Mouse (Mus musculus) urinary bladder, postnatal 0 days (tissue): Measurements from ENCODE around the gene Smpd3. TPM values are rescaled to one million over a fixed set of nuclear protein-coding genes. Genes with fewer than 3 reads are reported as not detected.

Experiments
- polyA plus RNA-seq: library from polyadenylated mRNA; unstranded; fragments of >200 nt; fragmentation: Nextera tagmentation; extraction: Ambion mirVana; gene quantifications from 2 replicates; pipeline ENCODE4 v1.2.1, GENCODE M21; 2015

The Smpd3 gene
- 9.4 and 11.1 TPM in 2 replicates for polyA plus RNA-seq

DNA sequence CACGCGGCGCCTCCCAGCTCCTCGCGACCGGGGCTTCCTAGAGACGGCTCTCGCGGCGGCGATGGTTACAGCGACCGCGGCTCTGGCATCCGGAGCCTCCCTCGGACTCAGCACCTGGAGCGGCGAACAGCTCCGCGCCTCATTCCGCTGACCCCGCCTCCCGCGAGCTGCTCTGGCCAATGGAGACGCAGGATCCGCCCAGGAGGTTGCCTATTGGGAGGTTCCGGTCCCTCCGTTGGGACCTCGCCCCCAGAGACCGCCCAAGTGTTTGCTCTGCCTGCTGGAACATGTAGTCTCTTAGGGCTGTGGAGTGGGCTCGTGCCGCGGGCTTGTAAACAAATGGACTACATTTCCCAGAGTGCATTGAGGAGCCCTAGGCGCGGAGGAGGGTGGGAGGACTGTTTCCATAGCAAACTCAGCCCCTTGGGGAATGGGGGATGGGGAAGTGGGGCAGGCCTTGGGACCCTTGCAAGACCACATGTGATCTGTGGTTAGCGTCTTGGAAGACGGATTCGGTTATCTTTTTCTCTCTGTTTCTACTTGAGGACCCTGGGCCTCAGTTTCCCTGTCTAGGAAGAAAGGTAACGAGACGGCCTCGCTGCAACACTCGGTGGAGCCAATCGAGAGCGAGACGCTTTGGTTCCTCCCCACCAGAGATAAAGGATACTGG is at the start of gene Smpd3:
TSS of gene Smpd3 (minus strand) at position 137 of the 670 bp plus-strand sequence.

DNA sequence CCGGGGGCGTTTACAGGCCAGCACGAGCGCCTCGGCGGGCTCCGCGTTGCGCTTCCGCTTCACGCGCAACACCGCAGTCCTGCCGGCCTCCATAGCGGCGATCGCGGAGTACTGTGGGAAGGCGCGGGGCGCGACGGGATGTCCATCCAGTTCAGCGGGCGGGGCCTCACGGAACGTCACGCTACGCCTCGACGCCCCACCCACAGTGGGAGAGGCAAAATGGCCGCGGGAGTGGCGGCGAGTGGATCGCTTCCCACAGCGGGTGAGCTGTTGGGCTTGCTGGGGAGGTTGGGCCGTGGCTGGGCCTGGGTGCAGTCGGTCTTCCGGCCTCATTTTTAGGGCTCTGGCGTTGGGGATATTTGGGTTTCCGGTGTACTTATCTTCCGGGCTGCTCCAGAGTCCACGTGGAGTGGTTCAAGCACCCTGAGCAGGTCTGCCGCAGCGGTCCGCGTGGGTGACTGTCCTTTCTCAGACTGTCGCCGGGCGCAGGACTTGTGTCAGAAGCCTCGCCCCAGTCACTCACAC is 126.9 kb downstream of the Smpd3 start, which contains the start of the genes Slc7a6os and Prmt7:
TSS of gene Slc7a6os (minus strand) at position 115 of the 525 bp plus-strand sequence.
TSS of gene Prmt7 (plus strand) at position 116 of the 525 bp plus-strand sequence.

Other genes starting within 250 kb of the Smpd3 start
- gene Esrp2, start 201.0 kb downstream of the Smpd3 start, polyA plus RNA-seq = 39.5 and 40.6 TPM in 2 replicates
- gene Pla2g15, start 187.6 kb downstream of the Smpd3 start, polyA plus RNA-seq = 7.1 and 7.7 TPM in 2 replicates
- 53.5 and 58.0 TPM in 2 replicates for gene Slc7a6, start 169.1 kb downstream of the Smpd3 start, polyA plus RNA-seq
- gene Slc7a6os, start 127.1 kb downstream of the Smpd3 start, polyA plus RNA-seq = 17.1 and 19.3 TPM in 2 replicates
- gene Prmt7, start 127.1 kb downstream of the Smpd3 start, polyA plus RNA-seq = 20.6 and 20.9 TPM in 2 replicates
- gene Zfp90, start 77.3 kb upstream of the Smpd3 start, polyA plus RNA-seq = 9.9 and 11.1 TPM in 2 replicates
- gene 6030452D12Rik, start 162.5 kb upstream of the Smpd3 start, polyA plus RNA-seq = not detected in 2 replicates
- 28.5 and 33.9 TPM in 2 replicates for gene Cdh3, start 172.9 kb upstream of the Smpd3 start, polyA plus RNA-seq
- gene Gm10073, start 235.5 kb upstream of the Smpd3 start, polyA plus RNA-seq = 9.7 and 11.6 TPM in 2 replicates